Mouse (Mus musculus): Measurements from ENCODE around the gene Ddx19a.

DNA sequence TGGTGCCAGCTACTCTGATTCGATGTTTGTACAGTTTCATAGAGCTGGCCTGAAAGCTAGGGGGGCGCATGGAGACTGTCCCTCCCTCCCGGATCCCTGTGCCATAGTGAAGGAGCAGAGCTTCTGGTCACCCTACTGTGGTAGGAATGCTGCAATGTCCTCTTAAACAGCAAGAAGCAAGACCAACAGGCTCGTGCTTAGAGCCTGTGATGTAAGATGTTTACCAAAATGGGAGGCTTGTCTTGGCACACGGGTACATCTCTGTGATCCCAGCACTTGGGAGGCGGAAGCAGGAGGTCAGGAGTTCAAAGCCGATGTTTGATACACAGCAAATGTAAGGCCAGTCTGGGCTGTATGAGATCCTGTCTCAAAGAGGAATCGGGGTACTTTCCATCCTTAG is 31.0 kb downstream of the Ddx19a start:
- TF ChIP-seq GATA2 (IDR thresholded peaks at IDR 0.05; ENCODE audit: borderline replicate concordance, low read depth, low read length) (no peak), CTCF (IDR thresholded peaks at IDR 0.05; ENCODE audit: low read depth, low read length) (no peak), GATA1 (IDR thresholded peaks at IDR 0.05; ENCODE audit: borderline replicate concordance, low read length) (no peak)

Measured in G1E (cell line).